9 mouse cellular contexts compared by ENCODE assay signal in the genomic region with DNA sequence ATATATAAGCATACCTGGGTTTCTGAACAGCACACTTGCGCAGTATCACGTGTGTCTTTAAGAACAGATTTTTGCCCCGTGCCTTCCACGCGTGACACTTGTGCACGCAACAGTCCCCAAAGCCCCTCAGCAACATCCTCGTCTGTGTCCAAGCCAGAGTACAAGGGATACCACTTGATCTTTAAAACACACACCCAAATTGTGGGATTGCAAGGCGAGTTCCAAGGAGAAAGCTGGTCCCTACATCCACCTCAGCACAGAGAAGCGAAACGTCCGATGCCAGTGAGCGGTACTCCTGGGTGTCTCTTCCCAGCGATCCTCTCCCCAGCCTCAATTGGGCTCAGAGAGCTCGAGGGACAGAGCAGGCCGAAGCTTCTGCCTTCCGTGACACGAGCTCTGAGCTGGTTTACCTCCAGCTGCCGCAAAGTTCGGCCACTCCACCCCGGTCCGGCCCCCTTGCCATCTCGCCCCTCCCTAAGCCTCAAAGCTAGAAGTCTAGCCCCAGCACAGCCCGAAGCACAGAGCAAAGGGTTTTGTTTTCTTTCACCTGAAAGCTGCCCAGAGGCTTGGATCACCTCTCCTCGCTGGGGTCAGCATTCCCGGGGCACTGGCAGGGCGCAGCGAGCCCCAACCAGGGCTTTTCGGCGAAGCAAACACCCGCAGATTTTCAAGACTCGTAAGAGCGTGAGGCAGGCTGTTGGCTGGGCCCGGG. TPM values are rescaled to one million over a fixed set of nuclear protein-coding genes. Genes with fewer than 3 reads are reported as not detected.
DNase-seq lines count a peak whose midpoint lies in the region; ATAC-seq and TF ChIP-seq lines count a peak whose summit lies in the region.
"Had no signal": no experiment of that assay in that cellular context is flagged by ENCODE, and none has a peak within 500 bp of the region (broad histone marks: within the 10 kb centered on the region; RNA-seq: fewer than 3 reads in every experiment).

No protein-coding gene starts in this region.

- no peaks in the 10 kb centered on the region for H3K36me3 ChIP-seq in megakaryocyte, embryonic 14.5 days (replicated peaks; ENCODE audit: low read length)
- no peaks in the 10 kb centered on the region for H3K36me3 ChIP-seq in forebrain, embryonic 14.5 days (ENCODE audit: control insufficient read depth, insufficient read depth, low read length)
- H3K36me3 ChIP-seq in liver, embryonic 12.5 days: no peaks in the 10 kb centered on the region
- no peaks in the 10 kb centered on the region for H3K36me3 ChIP-seq in stomach, postnatal 0 days (ENCODE audit: control insufficient read depth, insufficient read depth, low read length)

- 1% methylated on average over 33 of the region's 33 CpGs for WGBS in forebrain, embryonic 14.5 days
- 3% methylated on average over 33 of the region's 33 CpGs for WGBS in liver, embryonic 12.5 days (ENCODE audit: insufficient replicate concordance)
- WGBS in stomach, postnatal 0 days: 3% methylated on average over 33 of the region's 33 CpGs

- TF ChIP-seq CTCF in stomach, postnatal 0 days (IDR thresholded peaks at IDR 0.05; ENCODE audit: low read depth): no peak

- no peak for DNase-seq in forebrain, embryonic 14.5 days (ENCODE audit: low spot score)
- no peak for DNase-seq in stomach, postnatal 0 days (ENCODE audit: low spot score)
- DNase-seq in adrenal gland, adult 18-20 months (ENCODE audit: low spot score in 2 of 2): no peak
- DNase-seq in adipocyte (ENCODE audit: low spot score): no peak
- DNase-seq: lung, postnatal 36 days had no signal

- H3K27ac ChIP-seq in forebrain, embryonic 14.5 days (ENCODE audit: low read depth, low read length): no peak overlapping the region
- no peak overlapping the region for H3K27ac ChIP-seq in liver, embryonic 12.5 days
- H3K27ac ChIP-seq in stomach, postnatal 0 days (replicated peaks): no peak overlapping the region

- peaks cover 98% of the 10 kb centered on the region for H3K27me3 ChIP-seq in megakaryocyte, embryonic 14.5 days (replicated peaks)
- H3K27me3 ChIP-seq in forebrain, embryonic 14.5 days (replicated peaks; ENCODE audit: control insufficient read depth, insufficient read depth, low read length): peaks cover 78% of the 10 kb centered on the region
- peaks cover 98% of the 10 kb centered on the region for H3K27me3 ChIP-seq in liver, embryonic 12.5 days (replicated peaks)
- H3K27me3 ChIP-seq in stomach, postnatal 0 days (ENCODE audit: control insufficient read depth, insufficient read depth, low read length): peaks cover 35% of the 10 kb centered on the region

- H3K4me1 ChIP-seq in megakaryocyte, embryonic 14.5 days: peaks cover 39% of the 10 kb centered on the region
- peaks cover 19% of the 10 kb centered on the region for H3K4me1 ChIP-seq in forebrain, embryonic 14.5 days (ENCODE audit: control insufficient read depth, insufficient read depth, low read length)
- peaks cover 24% of the 10 kb centered on the region for H3K4me1 ChIP-seq in liver, embryonic 12.5 days
- H3K4me1 ChIP-seq in stomach, postnatal 0 days (replicated peaks; ENCODE audit: control insufficient read depth, insufficient read depth): peaks cover 7% of the 10 kb centered on the region

- H3K9me3 ChIP-seq in megakaryocyte, embryonic 14.5 days: peaks cover 7% of the 10 kb centered on the region
- no peaks in the 10 kb centered on the region for H3K9me3 ChIP-seq in forebrain, embryonic 14.5 days (replicated peaks; ENCODE audit: control insufficient read depth, low read length)
- no peaks in the 10 kb centered on the region for H3K9me3 ChIP-seq in liver, embryonic 12.5 days (replicated peaks)
- H3K9me3 ChIP-seq in stomach, postnatal 0 days (ENCODE audit: control insufficient read depth, low read length): no peaks in the 10 kb centered on the region

- TF ChIP-seq EP300 in stomach, postnatal 0 days (optimal IDR thresholded peaks at IDR 0.05): no peak

- peak overlapping the region; percentile 85 for H3K4me3 ChIP-seq in megakaryocyte, embryonic 14.5 days (replicated peaks)
- H3K4me3 ChIP-seq in forebrain, embryonic 14.5 days (ENCODE audit: low read depth, low read length): peak overlapping the region; percentile 36
- H3K4me3 ChIP-seq in liver, embryonic 12.5 days: peak overlapping the region; percentile 45
- H3K4me3 ChIP-seq in stomach, postnatal 0 days (ENCODE audit: low read depth, low read length): peak overlapping the region; percentile 37

- H3K4me2 ChIP-seq in forebrain, embryonic 14.5 days (ENCODE audit: low read length): peak overlapping the region; percentile 66
- H3K4me2 ChIP-seq in liver, embryonic 12.5 days: peak overlapping the region; percentile 63
- peak overlapping the region; percentile 60 for H3K4me2 ChIP-seq in stomach, postnatal 0 days (replicated peaks; ENCODE audit: low read depth)

- no peak overlapping the region for H3K9ac ChIP-seq in forebrain, embryonic 14.5 days (ENCODE audit: low read length)
- no peak overlapping the region for H3K9ac ChIP-seq in liver, embryonic 12.5 days
- H3K9ac ChIP-seq in stomach, postnatal 0 days (ENCODE audit: low read length): no peak overlapping the region

- no peak for ATAC-seq in megakaryocyte, adult 5-6 weeks (ENCODE audit: poor library complexity, severe bottlenecking)
- ATAC-seq in forebrain, embryonic 14.5 days: no peak
- no peak for ATAC-seq in liver, embryonic 12.5 days
- ATAC-seq in stomach, postnatal 0 days (ENCODE audit: low FRiP score, low TSS enrichment): no peak
- ATAC-seq in frontal cortex, adult (ENCODE audit: low TSS enrichment): no peak

RNA-seq across cellular contexts. Expression of a gene that starts 0.5 kb away (rescaled TPM):
- polyA plus RNA-seq in megakaryocyte, embryonic 14.5 days (2012; ENCODE audit: insufficient read depth, low replicate concordance): not detected in 2 replicates
- total RNA-seq in megakaryocyte, adult 5-6 weeks (2015): not detected in 2 replicates
- total RNA-seq in megakaryocyte, adult 5-6 weeks (2017): not detected in 2 replicates
- 0.43 and 0.72 TPM in 2 replicates for polyA plus RNA-seq in forebrain, embryonic 14.5 days (2014; fragmentation: Nextera tagmentation; extraction: Ambion mirVana)
- not detected in 2 replicates for polyA plus RNA-seq in liver, embryonic 12.5 days (2016; fragmentation: Nextera tagmentation; extraction: Ambion mirVana)
- 0.02 TPM in 1 of 2 replicates, not detected in the other for polyA plus RNA-seq in stomach, postnatal 0 days (2015; fragmentation: Nextera tagmentation; extraction: Ambion mirVana)
- total RNA-seq in adrenal gland, adult 18-20 months (2021): under 1 TPM in 1 of 2 experiments, not detected in 1; 0.73 TPM

RNA-seq across cellular contexts. Expression of a gene that starts 31.6 kb away (rescaled TPM):
- polyA plus RNA-seq in megakaryocyte, embryonic 14.5 days (2012; ENCODE audit: insufficient read depth, low replicate concordance): 16.5 TPM in 1 of 2 replicates, not detected in the other
- total RNA-seq in megakaryocyte, adult 5-6 weeks (2015): 55.0 and 74.1 TPM in 2 replicates
- 145 and 158 TPM in 2 replicates for total RNA-seq in megakaryocyte, adult 5-6 weeks (2017)
- 104 and 105 TPM in 2 replicates for polyA plus RNA-seq in forebrain, embryonic 14.5 days (2014; fragmentation: Nextera tagmentation; extraction: Ambion mirVana)
- polyA plus RNA-seq in liver, embryonic 12.5 days (2016; fragmentation: Nextera tagmentation; extraction: Ambion mirVana): 22.9 and 24.2 TPM in 2 replicates
- polyA plus RNA-seq in stomach, postnatal 0 days (2015; fragmentation: Nextera tagmentation; extraction: Ambion mirVana): 32.3 and 32.9 TPM in 2 replicates
- total RNA-seq in adrenal gland, adult 18-20 months (2021): 10 to 100 TPM; 16.6 to 20.9 TPM

RNA-seq across cellular contexts. Expression of a gene that starts 51.6 kb away (rescaled TPM):
- polyA plus RNA-seq in megakaryocyte, embryonic 14.5 days (2012; ENCODE audit: insufficient read depth, low replicate concordance): not detected in 2 replicates
- total RNA-seq in megakaryocyte, adult 5-6 weeks (2015): not detected in 2 replicates
- 0.18 TPM in 1 of 2 replicates, not detected in the other for total RNA-seq in megakaryocyte, adult 5-6 weeks (2017)
- not detected in 2 replicates for polyA plus RNA-seq in forebrain, embryonic 14.5 days (2014; fragmentation: Nextera tagmentation; extraction: Ambion mirVana)
- polyA plus RNA-seq in liver, embryonic 12.5 days (2016; fragmentation: Nextera tagmentation; extraction: Ambion mirVana): not detected in 2 replicates
- polyA plus RNA-seq in stomach, postnatal 0 days (2015; fragmentation: Nextera tagmentation; extraction: Ambion mirVana): not detected in 2 replicates
- total RNA-seq in adrenal gland, adult 18-20 months (2021): not detected
